In genomic region chr8:123732332-123732731, GRCm38 (mm10) we compare ENCODE assay signal across 21 mouse cellular contexts.
DNase-seq lines count a peak whose midpoint lies in the region; ATAC-seq and TF ChIP-seq lines count a peak whose summit lies in the region.
"Had no signal": no experiment of that assay in that cellular context is flagged by ENCODE, and none has a peak within 500 bp of the region (broad histone marks: within the 10 kb centered on the region; RNA-seq: fewer than 3 reads in every experiment).

No protein-coding gene starts in this region.

- ATAC-seq in heart, embryonic 15.5 days (replicated peaks; ENCODE audit: insufficient number of reproducible peaks, insufficient read depth, low FRiP score, low read depth): peak; percentile 58; the same call in 1 of the 2 replicates
- no peak for ATAC-seq in kidney, embryonic 15.5 days (replicated peaks; ENCODE audit: low FRiP score)
- ATAC-seq in stomach, embryonic 14.5 days (ENCODE audit: insufficient number of reproducible peaks, insufficient read depth, low FRiP score, low read depth): no peak
- ATAC-seq in stomach, postnatal 0 days (ENCODE audit: low FRiP score, low TSS enrichment): no peak
- ATAC-seq: forebrain, embryonic 14.5 days; inflammation-experienced regulatory T-cells, adult 6 months; liver, embryonic 12.5 days; lung, postnatal 0 days had no signal

- no peak overlapping the region for H3K9ac ChIP-seq in heart, embryonic 15.5 days
- no peak overlapping the region for H3K9ac ChIP-seq in kidney, embryonic 15.5 days
- no peak overlapping the region for H3K9ac ChIP-seq in stomach, embryonic 14.5 days (replicated peaks; ENCODE audit: low read depth, low read length)
- no peak overlapping the region for H3K9ac ChIP-seq in stomach, postnatal 0 days (ENCODE audit: low read length)
- H3K9ac ChIP-seq: embryonic facial prominence, embryonic 12.5 days; liver, embryonic 12.5 days; neural tube, embryonic 13.5 days had no signal

- H3K36me3 ChIP-seq in heart, embryonic 15.5 days: no peaks in the 10 kb centered on the region
- no peaks in the 10 kb centered on the region for H3K36me3 ChIP-seq in kidney, embryonic 15.5 days
- H3K36me3 ChIP-seq in stomach, embryonic 14.5 days (ENCODE audit: control insufficient read depth, insufficient read depth, low read length): no peaks in the 10 kb centered on the region
- H3K36me3 ChIP-seq in stomach, postnatal 0 days (ENCODE audit: control insufficient read depth, insufficient read depth, low read length): no peaks in the 10 kb centered on the region
- H3K36me3 ChIP-seq: embryonic facial prominence, embryonic 12.5 days; liver, embryonic 12.5 days; neural tube, embryonic 13.5 days had no signal

- no peaks in the 10 kb centered on the region for H3K9me3 ChIP-seq in heart, embryonic 15.5 days (replicated peaks)
- H3K9me3 ChIP-seq in kidney, embryonic 15.5 days (replicated peaks): no peaks in the 10 kb centered on the region
- no peaks in the 10 kb centered on the region for H3K9me3 ChIP-seq in stomach, embryonic 14.5 days (ENCODE audit: control insufficient read depth, low read depth, low read length)
- no peaks in the 10 kb centered on the region for H3K9me3 ChIP-seq in stomach, postnatal 0 days (ENCODE audit: control insufficient read depth, low read length)
- H3K9me3 ChIP-seq: embryonic facial prominence, embryonic 12.5 days; liver, embryonic 12.5 days; neural tube, embryonic 13.5 days had no signal

- peak overlapping the region; percentile 47; the same call in 1 of the 2 replicates for H3K27ac ChIP-seq in heart, embryonic 15.5 days
- H3K27ac ChIP-seq in kidney, embryonic 15.5 days: peak overlapping the region; percentile 34; the same call in 1 of the 2 replicates
- peak overlapping the region; percentile 39; the same call in 1 of the 2 replicates for H3K27ac ChIP-seq in stomach, embryonic 14.5 days (ENCODE audit: low read length)
- H3K27ac ChIP-seq in stomach, postnatal 0 days (replicated peaks): no peak overlapping the region
- H3K27ac ChIP-seq: embryonic facial prominence, embryonic 12.5 days; liver, embryonic 12.5 days; neural tube, embryonic 13.5 days had no signal

- H3K4me2 ChIP-seq in heart, embryonic 15.5 days: no peak overlapping the region
- 0 out of 2 replicates have a peak overlapping the region, but pooled peaks have one; percentile 2 for H3K4me2 ChIP-seq in kidney, embryonic 15.5 days
- no peak overlapping the region for H3K4me2 ChIP-seq in stomach, embryonic 14.5 days (replicated peaks; ENCODE audit: low read depth, low read length)
- no peak overlapping the region for H3K4me2 ChIP-seq in stomach, postnatal 0 days (replicated peaks; ENCODE audit: low read depth)
- H3K4me2 ChIP-seq: embryonic facial prominence, embryonic 12.5 days; liver, embryonic 12.5 days; neural tube, embryonic 13.5 days had no signal

- H3K4me3 ChIP-seq in heart, embryonic 15.5 days: no peak overlapping the region
- no peak overlapping the region for H3K4me3 ChIP-seq in kidney, embryonic 15.5 days (replicated peaks)
- H3K4me3 ChIP-seq in stomach, embryonic 14.5 days (ENCODE audit: low read depth, low read length): no peak overlapping the region
- no peak overlapping the region for H3K4me3 ChIP-seq in stomach, postnatal 0 days (ENCODE audit: low read depth, low read length)
- H3K4me3 ChIP-seq: embryonic facial prominence, embryonic 12.5 days; erythroblast, embryonic 14.5 days; liver, embryonic 12.5 days; neural tube, embryonic 13.5 days had no signal

- TF ChIP-seq EP300 in stomach, postnatal 0 days (optimal IDR thresholded peaks at IDR 0.05): no peak

- no peak for TF ChIP-seq CTCF in stomach, postnatal 0 days (IDR thresholded peaks at IDR 0.05; ENCODE audit: low read depth)

- DNase-seq in embryo, embryonic 10.5 days (ENCODE audit: low spot score): peak; percentile 41
- no peak for DNase-seq in embryo, embryonic 9.5 days (ENCODE audit: extremely low spot score)
- no peak for DNase-seq in heart, adult 9 months (ENCODE audit: low spot score in 2 of 2)
- no peak for DNase-seq in kidney, adult 11 months
- no peak for DNase-seq in stomach, postnatal 0 days (ENCODE audit: low spot score)
- DNase-seq: adrenal gland, adult 8-10 months; cerebellum, adult 9-10 months; gastrocnemius, postnatal 25 days; midbrain, embryonic 14.5 days; right cerebral cortex, adult 18-20 months; thymus, postnatal 4 days had no signal

- 14% methylated on average over 4 of the region's 4 CpGs for WGBS in heart, embryonic 15.5 days
- 23% methylated on average over 4 of the region's 4 CpGs for WGBS in kidney, embryonic 15.5 days
- 11% methylated on average over 4 of the region's 4 CpGs for WGBS in stomach, embryonic 14.5 days
- 26% methylated on average over 4 of the region's 4 CpGs for WGBS in stomach, postnatal 0 days

- 0 out of 2 replicates have a peak, but pooled peaks cover 3% of the 10 kb centered on the region for H3K27me3 ChIP-seq in heart, embryonic 15.5 days
- H3K27me3 ChIP-seq in kidney, embryonic 15.5 days: peaks cover 3% of the 10 kb centered on the region; the same call in 1 of the 2 replicates
- no peaks in the 10 kb centered on the region for H3K27me3 ChIP-seq in stomach, embryonic 14.5 days (ENCODE audit: control insufficient read depth, insufficient read depth, low read length)
- H3K27me3 ChIP-seq in stomach, postnatal 0 days (ENCODE audit: control insufficient read depth, insufficient read depth, low read length): no peaks in the 10 kb centered on the region
- H3K27me3 ChIP-seq: embryonic facial prominence, embryonic 12.5 days; neural tube, embryonic 13.5 days had no signal

- peaks cover 22% of the 10 kb centered on the region for H3K4me1 ChIP-seq in heart, embryonic 15.5 days (replicated peaks)
- H3K4me1 ChIP-seq in kidney, embryonic 15.5 days: peaks cover 35% of the 10 kb centered on the region
- peaks cover 29% of the 10 kb centered on the region; the same call in 1 of the 2 replicates for H3K4me1 ChIP-seq in stomach, embryonic 14.5 days (ENCODE audit: control insufficient read depth, insufficient read depth, low read length)
- H3K4me1 ChIP-seq in stomach, postnatal 0 days (replicated peaks; ENCODE audit: control insufficient read depth, insufficient read depth): 0 out of 2 replicates have a peak, but pooled peaks cover 6% of the 10 kb centered on the region
